Mouse (Mus musculus) ES-CJ7 (cell line): Measurements from ENCODE around the gene Mmp25.
"Not testable (repeated sequence)": the region's sequence is repeated elsewhere in the genome, so short reads cannot be mapped to it uniquely, and the experiment has no call there.

Source experiments
- DNase-seq: peaks from one replicate; pipeline ENCODE4 v3.0.0; 2011; ENCODE audit warnings: low read depth, low spot score

Gene Mmp25

GRCm38 (mm10) chr17:23600641-23601622 lies 44.1 kb downstream of the Mmp25 start, which contains the start of gene Zscan10:
Gene Zscan10, plus strand, starts transcription at chr17:23600856.
- peak; percentile 96 for DNase-seq

GRCm38 (mm10) chr17:23599605-23600063 lies 45.4 kb downstream of the Mmp25 start:
- peak; percentile 67 for DNase-seq

GRCm38 (mm10) chr17:23598582-23599552 lies 46.2 kb downstream of the Mmp25 start, which contains the start of gene Zfp13:
Gene Zfp13, minus strand, starts transcription at chr17:23599487.
- DNase-seq = peak; percentile 99

GRCm38 (mm10) chr17:23595139-23595538 lies 49.9 kb downstream of the Mmp25 start:
- DNase-seq = not testable (repeated sequence)

GRCm38 (mm10) chr17:23592926-23593300 lies 52.2 kb downstream of the Mmp25 start:
- no peak for DNase-seq

- peak; percentile 99 for DNase-seq
These were observed 52.7 kb downstream of the Mmp25 start for GRCm38 (mm10) chr17:23592208-23592925.

GRCm38 (mm10) chr17:23587253-23587652 lies 57.8 kb downstream of the Mmp25 start:
- DNase-seq = peak; percentile 56

GRCm38 (mm10) chr17:23585721-23586491 lies 59.2 kb downstream of the Mmp25 start:
- peak; percentile 89 for DNase-seq

- no peak for DNase-seq
These were observed 60.3 kb downstream of the Mmp25 start for GRCm38 (mm10) chr17:23584786-23585185.
